Mouse (Mus musculus) stomach, postnatal 0 days (tissue): ENCODE data around the gene Khk.

Source experiments
- CTCF ChIP-seq: IDR thresholded peaks from 2 replicates; pipeline ENCODE4 v1.5.1; 2016; ENCODE audit warnings: antibody characterized with exemption, low read depth, mild to moderate bottlenecking, moderate library complexity
- EP300 ChIP-seq: optimal IDR thresholded peaks from 2 replicates; pipeline ENCODE3; 2016; ENCODE audit warnings: antibody characterized with exemption

- TF ChIP-seq CTCF (no peak), EP300 (no peak)
These were observed 33.3 kb downstream of the Khk start for GRCm38 (mm10) chr5:30954556-30954955.
